Mouse (Mus musculus): ENCODE results near the gene Cldn6. TPM values are rescaled to one million over a fixed set of nuclear protein-coding genes. Genes with fewer than 3 reads are reported as not detected.
A peak's percentile ranks its signal among the peaks of the same experiment; 100 is the strongest.

Cldn6 gene
- polyA plus RNA-seq, 1 experiment: 0.18 TPM

- H3K4me1 ChIP-seq (ENCODE audit: control insufficient read depth, insufficient read depth, insufficient read length): peaks cover 6% of the 10 kb centered on the region; the same call in 1 of the 2 replicates
- WGBS: 3% methylated on average over 59 of the region's 101 CpGs
- DNase-seq (ENCODE audit: low read depth in 1 of 2, low spot score in 2 of 2): no peak
- TF ChIP-seq POLR2A (IDR thresholded peaks at IDR 0.05; ENCODE audit: low read depth, low read length): no peak
- no peak for TF ChIP-seq CTCF (IDR thresholded peaks at IDR 0.05; ENCODE audit: extremely low read depth, insufficient read depth, insufficient read length, insufficient replicate concordance)
- H3K27ac ChIP-seq (ENCODE audit: insufficient read depth, low read length): no peak overlapping the region
- peaks cover 13% of the 10 kb centered on the region for H3K27me3 ChIP-seq (ENCODE audit: control insufficient read depth, insufficient read depth, low read length)
- peak overlapping the region; percentile 47; the same call in 1 of the 2 replicates for H3K4me3 ChIP-seq (ENCODE audit: extremely low read depth, insufficient read depth, insufficient read length)
- H3K36me3 ChIP-seq (ENCODE audit: control insufficient read depth, insufficient read depth, low read length): no peaks in the 10 kb centered on the region
These were observed 20.4 kb downstream of the Cldn6 start for GRCm38 (mm10) chr17:23699131-23700077.

GRCm38 (mm10) chr17:23700079-23700478 lies 21.0 kb downstream of the Cldn6 start:
- TF ChIP-seq POLR2A (IDR thresholded peaks at IDR 0.05; ENCODE audit: low read depth, low read length): no peak
- TF ChIP-seq CTCF (IDR thresholded peaks at IDR 0.05; ENCODE audit: extremely low read depth, insufficient read depth, insufficient read length, insufficient replicate concordance): peak; percentile 34; the same call in 1 of the 2 replicates
- 1% methylated on average over 18 of the region's 28 CpGs for WGBS
- H3K27ac ChIP-seq (ENCODE audit: insufficient read depth, low read length): no peak overlapping the region
- peaks cover 6% of the 10 kb centered on the region; the same call in 1 of the 2 replicates for H3K4me1 ChIP-seq (ENCODE audit: control insufficient read depth, insufficient read depth, insufficient read length)
- peaks cover 14% of the 10 kb centered on the region for H3K27me3 ChIP-seq (ENCODE audit: control insufficient read depth, insufficient read depth, low read length)
- DNase-seq (ENCODE audit: low read depth in 1 of 2, low spot score in 2 of 2): peak; percentile 47 to 82
- no peaks in the 10 kb centered on the region for H3K36me3 ChIP-seq (ENCODE audit: control insufficient read depth, insufficient read depth, low read length)
- H3K4me3 ChIP-seq (ENCODE audit: extremely low read depth, insufficient read depth, insufficient read length): peak overlapping the region; percentile 47; the same call in 1 of the 2 replicates

GRCm38 (mm10) chr17:23703301-23703700 lies 24.3 kb downstream of the Cldn6 start:
- Histone ChIP-seq H3K27me3 (ENCODE audit: control insufficient read depth, insufficient read depth, low read length) (peaks cover 14% of the 10 kb centered on the region), H3K27ac (ENCODE audit: insufficient read depth, low read length) (no peak overlapping the region), H3K36me3 (ENCODE audit: control insufficient read depth, insufficient read depth, low read length) (no peaks in the 10 kb centered on the region), H3K4me1 (ENCODE audit: control insufficient read depth, insufficient read depth, insufficient read length) (peaks cover 6% of the 10 kb centered on the region; the same call in 1 of the 2 replicates), H3K4me3 (ENCODE audit: extremely low read depth, insufficient read depth, insufficient read length) (no peak overlapping the region)
- TF ChIP-seq POLR2A (IDR thresholded peaks at IDR 0.05; ENCODE audit: low read depth, low read length): no peak
- TF ChIP-seq CTCF (IDR thresholded peaks at IDR 0.05; ENCODE audit: extremely low read depth, insufficient read depth, insufficient read length, insufficient replicate concordance): no peak
- WGBS: 90% methylated on average over 9 of the region's 9 CpGs
- DNase-seq (ENCODE audit: low read depth in 1 of 2, low spot score in 2 of 2): no peak

GRCm38 (mm10) chr17:23704741-23705140 lies 25.7 kb downstream of the Cldn6 start:
- Histone ChIP-seq H3K4me3 (ENCODE audit: extremely low read depth, insufficient read depth, insufficient read length) (no peak overlapping the region), H3K27me3 (ENCODE audit: control insufficient read depth, insufficient read depth, low read length) (peaks cover 7% of the 10 kb centered on the region), H3K4me1 (ENCODE audit: control insufficient read depth, insufficient read depth, insufficient read length) (peaks cover under 1% of the 10 kb centered on the region; the same call in 1 of the 2 replicates), H3K36me3 (ENCODE audit: control insufficient read depth, insufficient read depth, low read length) (no peaks in the 10 kb centered on the region), H3K27ac (ENCODE audit: insufficient read depth, low read length) (no peak overlapping the region)
- no peak for TF ChIP-seq POLR2A (IDR thresholded peaks at IDR 0.05; ENCODE audit: low read depth, low read length)
- TF ChIP-seq CTCF (IDR thresholded peaks at IDR 0.05; ENCODE audit: extremely low read depth, insufficient read depth, insufficient read length, insufficient replicate concordance): no peak
- no peak for DNase-seq (ENCODE audit: low read depth in 1 of 2, low spot score in 2 of 2)
- 70% methylated on average over 7 of the region's 7 CpGs for WGBS

GRCm38 (mm10) chr17:23705525-23706104 lies 26.6 kb downstream of the Cldn6 start:
- Histone ChIP-seq H3K36me3 (ENCODE audit: control insufficient read depth, insufficient read depth, low read length) (no peaks in the 10 kb centered on the region), H3K27ac (ENCODE audit: insufficient read depth, low read length) (no peak overlapping the region), H3K4me1 (ENCODE audit: control insufficient read depth, insufficient read depth, insufficient read length) (no peaks in the 10 kb centered on the region), H3K27me3 (ENCODE audit: control insufficient read depth, insufficient read depth, low read length) (peaks cover 4% of the 10 kb centered on the region), H3K4me3 (ENCODE audit: extremely low read depth, insufficient read depth, insufficient read length) (no peak overlapping the region)
- WGBS: 83% methylated on average over 7 of the region's 7 CpGs
- TF ChIP-seq CTCF (IDR thresholded peaks at IDR 0.05; ENCODE audit: extremely low read depth, insufficient read depth, insufficient read length, insufficient replicate concordance): no peak
- TF ChIP-seq POLR2A (IDR thresholded peaks at IDR 0.05; ENCODE audit: low read depth, low read length): no peak
- no peak for DNase-seq (ENCODE audit: low read depth in 1 of 2, low spot score in 2 of 2)

GRCm38 (mm10) chr17:23706212-23706611 lies 27.2 kb downstream of the Cldn6 start:
- WGBS: 3% methylated on average over 3 of the region's 3 CpGs
- TF ChIP-seq POLR2A (IDR thresholded peaks at IDR 0.05; ENCODE audit: low read depth, low read length) (no peak), CTCF (IDR thresholded peaks at IDR 0.05; ENCODE audit: extremely low read depth, insufficient read depth, insufficient read length, insufficient replicate concordance) (peak; percentile 90; the same call in 1 of the 2 replicates)
- Histone ChIP-seq H3K27ac (ENCODE audit: insufficient read depth, low read length) (no peak overlapping the region), H3K4me1 (ENCODE audit: control insufficient read depth, insufficient read depth, insufficient read length) (no peaks in the 10 kb centered on the region), H3K27me3 (ENCODE audit: control insufficient read depth, insufficient read depth, low read length) (peaks cover 4% of the 10 kb centered on the region), H3K4me3 (ENCODE audit: extremely low read depth, insufficient read depth, insufficient read length) (no peak overlapping the region), H3K36me3 (ENCODE audit: control insufficient read depth, insufficient read depth, low read length) (no peaks in the 10 kb centered on the region)
- DNase-seq (ENCODE audit: low read depth in 1 of 2, low spot score in 2 of 2): peak; percentile 34 to 64

Measured in spleen, adult 2 months (tissue).